In the genomic region with DNA sequence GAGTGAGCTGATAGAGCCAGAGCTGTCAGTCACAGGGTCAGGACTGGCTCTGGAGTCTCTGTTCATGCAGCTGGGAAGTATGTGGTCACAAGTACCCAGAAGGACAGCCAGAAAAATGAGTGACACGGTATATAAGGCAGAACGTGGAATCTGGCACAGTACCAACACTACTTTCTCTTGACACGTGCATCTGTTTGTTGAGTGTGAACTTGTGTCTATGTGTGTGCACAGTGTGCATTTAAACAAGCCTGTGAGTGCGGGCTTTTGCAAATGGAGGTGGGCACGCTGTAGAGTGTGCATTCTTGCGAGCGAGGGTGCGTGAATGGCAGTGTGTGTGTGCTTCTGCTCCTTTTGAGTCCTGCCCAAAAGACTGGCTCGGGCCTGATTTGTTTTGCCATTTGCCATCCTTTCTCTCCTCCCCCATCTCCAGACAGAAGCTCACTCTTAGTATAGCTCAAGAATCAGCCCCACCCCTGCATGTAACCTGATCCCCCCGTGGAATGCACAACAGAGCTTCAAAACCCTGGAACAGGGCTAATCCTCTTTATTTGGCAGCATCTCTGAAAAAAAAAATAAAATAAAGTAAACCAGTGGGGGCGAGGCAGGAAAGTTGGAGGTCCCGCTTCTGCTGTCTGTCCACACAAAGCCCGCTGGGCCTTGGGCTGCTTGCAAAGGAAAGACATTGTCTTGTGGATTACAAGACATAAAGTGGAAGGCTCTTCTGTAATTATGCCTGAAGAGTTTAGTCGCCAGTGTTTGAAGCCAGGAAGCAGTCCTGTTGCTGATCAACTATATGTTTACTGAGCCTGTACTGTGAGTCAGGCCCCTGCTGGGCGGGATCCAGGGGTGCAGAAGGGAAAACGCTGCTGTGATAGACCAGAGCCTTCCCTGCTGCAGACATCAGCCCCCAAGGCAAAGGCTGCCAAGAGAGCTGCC, we compare ENCODE assay signal across 8 mouse cellular contexts. TPM values are rescaled to one million over a fixed set of nuclear protein-coding genes. Genes with fewer than 3 reads are reported as not detected.
DNase-seq lines count a peak whose midpoint lies in the region; ATAC-seq lines count a peak whose summit lies in the region.

No protein-coding gene starts in this region.

- DNase-seq in kidney, postnatal 10 days = peak; percentile 41
- no peak for DNase-seq in kidney, postnatal 25 days
- peak; percentile 72 for DNase-seq in hindbrain, embryonic 10.5 days (ENCODE audit: low spot score)
- DNase-seq in midbrain, embryonic 10.5 days (ENCODE audit: low spot score) = peak; percentile 76
- no peak for DNase-seq in thymus, postnatal 14 days
- no peak for DNase-seq in cerebellum, adult 8-10 months
- no peak for DNase-seq in left cerebral cortex, postnatal 4 days

- H3K36me3 ChIP-seq in hindbrain, embryonic 10.5 days = no peaks in the 10 kb centered on the region
- no peaks in the 10 kb centered on the region for H3K36me3 ChIP-seq in midbrain, embryonic 10.5 days

- peak overlapping the region; percentile 83 for H3K27ac ChIP-seq in hindbrain, embryonic 10.5 days
- peak overlapping the region; percentile 86 for H3K27ac ChIP-seq in midbrain, embryonic 10.5 days (replicated peaks)

- peak overlapping the region; percentile 29 for H3K4me3 ChIP-seq in hindbrain, embryonic 10.5 days
- H3K4me3 ChIP-seq in midbrain, embryonic 10.5 days = peak overlapping the region; percentile 32

- H3K9me3 ChIP-seq in hindbrain, embryonic 10.5 days = no peaks in the 10 kb centered on the region
- H3K9me3 ChIP-seq in midbrain, embryonic 10.5 days (replicated peaks) = no peaks in the 10 kb centered on the region

- ATAC-seq in common myeloid progenitor, adult 5-6 weeks (replicated peaks; ENCODE audit: low read depth, poor library complexity, severe bottlenecking) = peak; percentile 10; the same call in 1 of the 2 replicates

- H3K27me3 ChIP-seq in hindbrain, embryonic 10.5 days (ENCODE audit: insufficient read depth, poor library complexity, severe bottlenecking) = peaks cover 5% of the 10 kb centered on the region; the same call in 1 of the 2 replicates
- H3K27me3 ChIP-seq in midbrain, embryonic 10.5 days (ENCODE audit: low read depth, poor library complexity, severe bottlenecking) = peaks cover 8% of the 10 kb centered on the region; the same call in 1 of the 2 replicates

- peaks cover 36% of the 10 kb centered on the region for H3K4me1 ChIP-seq in hindbrain, embryonic 10.5 days (replicated peaks)
- peaks cover 40% of the 10 kb centered on the region for H3K4me1 ChIP-seq in midbrain, embryonic 10.5 days

- 6% methylated on average over 16 of the region's 16 CpGs for WGBS in hindbrain, embryonic 10.5 days
- WGBS in midbrain, embryonic 10.5 days = 6% methylated on average over 16 of the region's 16 CpGs

- intact Hi-C loops in left cerebral cortex, postnatal 4 days (cut with DNase I) = no loop called here

RNA-seq across cellular contexts. Expression of a gene that starts 28.5 kb away (rescaled TPM):
- total RNA-seq in common myeloid progenitor, adult 5-6 weeks (2017) = 9.9 and 16.8 TPM in 2 replicates
- 9.7 and 10.9 TPM in 2 replicates for polyA plus RNA-seq in hindbrain, embryonic 10.5 days (2016; fragmentation: Nextera tagmentation; extraction: Ambion mirVana)
- polyA plus RNA-seq in midbrain, embryonic 10.5 days (2016; fragmentation: Nextera tagmentation; extraction: Ambion mirVana) = 9.1 and 9.7 TPM in 2 replicates
- 10 to 100 TPM; 19.5 to 21.4 TPM for total RNA-seq in left cerebral cortex, postnatal 4 days (2021)

Comparison
In these comparisons a context has a peak if more than half of its experiments do, and no peak if none do; other contexts are left out.
1. DNase-seq: peak in kidney, postnatal 10 days (single experiment), hindbrain, embryonic 10.5 days (single experiment) and midbrain, embryonic 10.5 days (single experiment); none in kidney, postnatal 25 days (0 of 2), thymus, postnatal 14 days (single experiment), cerebellum, adult 8-10 months (single experiment) and left cerebral cortex, postnatal 4 days (single experiment).